ENCODE assay signal across 8 mouse cellular contexts in genomic region chr10:69924321-69924720, GRCm38 (mm10).
A peak's percentile ranks its signal among the peaks of the same experiment; 100 is the strongest.
DNase-seq lines count a peak whose midpoint lies in the region; ATAC-seq and TF ChIP-seq lines count a peak whose summit lies in the region.

No protein-coding gene starts in this region.

- H3K9ac ChIP-seq in intestine, postnatal 0 days (ENCODE audit: low read depth, low read length) = no peak overlapping the region
- H3K9ac ChIP-seq in lung, embryonic 14.5 days = no peak overlapping the region
- no peak overlapping the region for H3K9ac ChIP-seq in stomach, embryonic 14.5 days (replicated peaks; ENCODE audit: low read depth, low read length)

- 9% methylated on average over 11 of the region's 11 CpGs for WGBS in intestine, postnatal 0 days
- 5% methylated on average over 11 of the region's 11 CpGs for WGBS in lung, embryonic 14.5 days
- WGBS in stomach, embryonic 14.5 days = 6% methylated on average over 11 of the region's 11 CpGs

- peak overlapping the region; percentile 87 for H3K27ac ChIP-seq in intestine, postnatal 0 days (ENCODE audit: low read depth, low read length)
- no peak overlapping the region for H3K27ac ChIP-seq in lung, embryonic 14.5 days (ENCODE audit: low read depth)
- peak overlapping the region; percentile 87 for H3K27ac ChIP-seq in stomach, embryonic 14.5 days (ENCODE audit: low read length)

- H3K4me2 ChIP-seq in intestine, postnatal 0 days (replicated peaks; ENCODE audit: low read depth) = peak overlapping the region; percentile 66
- H3K4me2 ChIP-seq in lung, embryonic 14.5 days = peak overlapping the region; percentile 62
- H3K4me2 ChIP-seq in stomach, embryonic 14.5 days (replicated peaks; ENCODE audit: low read depth, low read length) = peak overlapping the region; percentile 50

- peak overlapping the region; percentile 81 for H3K4me3 ChIP-seq in E14TG2a.4 (replicated peaks; ENCODE audit: low read length)
- peak overlapping the region; percentile 36 for H3K4me3 ChIP-seq in intestine, postnatal 0 days (ENCODE audit: low read depth, low read length)
- peak overlapping the region; percentile 27 for H3K4me3 ChIP-seq in lung, embryonic 14.5 days (ENCODE audit: low read depth, low read length)
- H3K4me3 ChIP-seq in stomach, embryonic 14.5 days (ENCODE audit: low read depth, low read length) = peak overlapping the region; percentile 27; the same call in 1 of the 2 replicates

- no peak for TF ChIP-seq CTCF in E14TG2a.4 (conservative IDR thresholded peaks at IDR 0.05; ENCODE audit: low read length)
- no peak for TF ChIP-seq CTCF in intestine, postnatal 0 days (IDR thresholded peaks at IDR 0.05; ENCODE audit: low read depth)
- TF ChIP-seq CTCF in lung, embryonic 14.5 days (IDR thresholded peaks at IDR 0.05; ENCODE audit: low read depth) = no peak

- H3K9me3 ChIP-seq in E14TG2a.4 (ENCODE audit: low read length) = no peaks in the 10 kb centered on the region
- H3K9me3 ChIP-seq in intestine, postnatal 0 days (ENCODE audit: control insufficient read depth) = no peaks in the 10 kb centered on the region
- no peaks in the 10 kb centered on the region for H3K9me3 ChIP-seq in lung, embryonic 14.5 days (ENCODE audit: low read depth, low read length)
- H3K9me3 ChIP-seq in stomach, embryonic 14.5 days (ENCODE audit: control insufficient read depth, low read depth, low read length) = no peaks in the 10 kb centered on the region

- no peaks in the 10 kb centered on the region for H3K36me3 ChIP-seq in E14TG2a.4 (ENCODE audit: insufficient read depth, low read length)
- H3K36me3 ChIP-seq in intestine, postnatal 0 days (ENCODE audit: control insufficient read depth, insufficient read depth) = no peaks in the 10 kb centered on the region
- no peaks in the 10 kb centered on the region for H3K36me3 ChIP-seq in lung, embryonic 14.5 days (ENCODE audit: insufficient read depth)
- H3K36me3 ChIP-seq in stomach, embryonic 14.5 days (ENCODE audit: control insufficient read depth, insufficient read depth, low read length) = no peaks in the 10 kb centered on the region

- peaks cover 46% of the 10 kb centered on the region for H3K4me1 ChIP-seq in E14TG2a.4 (replicated peaks; ENCODE audit: low read depth, low read length)
- H3K4me1 ChIP-seq in intestine, postnatal 0 days (replicated peaks; ENCODE audit: control insufficient read depth, insufficient read depth, low read length) = no peaks in the 10 kb centered on the region
- H3K4me1 ChIP-seq in lung, embryonic 14.5 days (ENCODE audit: insufficient read depth) = peaks cover 7% of the 10 kb centered on the region
- peaks cover 19% of the 10 kb centered on the region for H3K4me1 ChIP-seq in stomach, embryonic 14.5 days (ENCODE audit: control insufficient read depth, insufficient read depth, low read length)

- peak; percentile 64 for DNase-seq in brain, adult 2 months (ENCODE audit: low read depth, low spot score)
- peak; percentile 31 for DNase-seq in lung, embryonic 14.5 days
- no peak for DNase-seq in layer of hippocampus, adult 11-12 months (ENCODE audit: low spot score)
- DNase-seq in left cerebral cortex, adult 18-20 months (ENCODE audit: low spot score in 2 of 2) = no peak

- peaks cover 5% of the 10 kb centered on the region; the same call in 1 of the 2 replicates for H3K27me3 ChIP-seq in E14TG2a.4 (ENCODE audit: insufficient read depth, low read length)
- H3K27me3 ChIP-seq in intestine, postnatal 0 days (replicated peaks; ENCODE audit: control insufficient read depth, insufficient read depth, low read length) = no peaks in the 10 kb centered on the region
- H3K27me3 ChIP-seq in lung, embryonic 14.5 days (ENCODE audit: insufficient read depth, low read length) = 0 out of 2 replicates have a peak, but pooled peaks cover 3% of the 10 kb centered on the region
- H3K27me3 ChIP-seq in stomach, embryonic 14.5 days (ENCODE audit: control insufficient read depth, insufficient read depth, low read length) = no peaks in the 10 kb centered on the region

- ATAC-seq in granulocyte monocyte progenitor cell, adult 5-6 weeks (replicated peaks; ENCODE audit: poor library complexity, severe bottlenecking) = 0 out of 2 replicates have a peak, but pooled peaks have one; percentile 14
- ATAC-seq in intestine, postnatal 0 days = peak; percentile 83
- peak; percentile 68 for ATAC-seq in lung, embryonic 14.5 days (ENCODE audit: insufficient read depth)
- ATAC-seq in stomach, embryonic 14.5 days (ENCODE audit: insufficient number of reproducible peaks, insufficient read depth, low FRiP score, low read depth) = peak; percentile 86

Comparison
In these comparisons a context has a peak if more than half of its experiments do, and no peak if none do; other contexts are left out.
1. H3K4me3 ChIP-seq: peak in every context shown above with its lines; median percentile 81 in E14TG2a.4; 36 in intestine, postnatal 0 days; 27 in lung, embryonic 14.5 days; 27 in stomach, embryonic 14.5 days.
2. DNase-seq: peak in brain, adult 2 months (single experiment) and lung, embryonic 14.5 days (single experiment); none in layer of hippocampus, adult 11-12 months (single experiment) and left cerebral cortex, adult 18-20 months (0 of 2).
3. ATAC-seq: peak in every context shown above with its lines; median percentile 86 in stomach, embryonic 14.5 days; 83 in intestine, postnatal 0 days; 68 in lung, embryonic 14.5 days; 14 in granulocyte monocyte progenitor cell, adult 5-6 weeks.
4. Peak in every context shown above with its lines, with median percentiles within 50 percentile points of each other: H3K4me2 ChIP-seq.